Mouse (Mus musculus): Measurements from ENCODE around the gene Satb2.

- TF ChIP-seq EP300 (IDR thresholded peaks at IDR 0.05; ENCODE audit: low read length) (peak; percentile 94), HCFC1 (IDR thresholded peaks at IDR 0.05; ENCODE audit: low read depth, low read length) (no peak), MXI1 (IDR thresholded peaks at IDR 0.05; ENCODE audit: low read depth, low read length) (peak; percentile 70; the same call in 1 of the 2 replicates), NELFE (IDR thresholded peaks at IDR 0.05; ENCODE audit: low read depth, low read length) (no peak), POLR2A (IDR thresholded peaks at IDR 0.05; ENCODE audit: low read depth, low read length) (no peak), BHLHE40 (IDR thresholded peaks at IDR 0.05; ENCODE audit: low read depth, low read length) (peak; percentile 97), RAD21 (IDR thresholded peaks at IDR 0.05; ENCODE audit: low read depth, low read length) (no peak), ZC3H11A (IDR thresholded peaks at IDR 0.05; ENCODE audit: low read depth, low read length) (no peak), CTCF (conservative IDR thresholded peaks at IDR 0.05 in 1 of 2, IDR thresholded peaks at IDR 0.05 in 1 of 2; ENCODE audit: low read depth in 2 of 2, low read length in 2 of 2) (no peak), TCF12 (IDR thresholded peaks at IDR 0.05; ENCODE audit: low read depth, low read length) (peak; percentile 64), USF1 (IDR thresholded peaks at IDR 0.05; ENCODE audit: low read depth, low read length) (no peak), TBP (conservative IDR thresholded peaks at IDR 0.05; ENCODE audit: low read depth, low read length) (no peak), ZMIZ1 (IDR thresholded peaks at IDR 0.05; ENCODE audit: low read depth, low read length) (no peak)
Observed at GRCm38 (mm10) chr1:56939432-56939831, 39.0 kb downstream of the Satb2 start.

All from CH12.LX (cell line).